Mouse (Mus musculus) liver, embryonic 15.5 days (tissue): Measurements from ENCODE around the gene Gm7694. TPM values are rescaled to one million over a fixed set of nuclear protein-coding genes. Genes with fewer than 3 reads are reported as not detected.

ENCODE experiments used
- ATAC-seq: fragments of 200-750 bp; cut with Nextera tagmentation; 2 replicates; pipeline ENCODE4 v1.8.0; 2017; ENCODE audit warnings: moderate number of reproducible peaks, mild to moderate bottlenecking, moderate library complexity; ENCODE audit not compliant: insufficient read depth
- H3K27ac ChIP-seq: fragments of 300-500 bp; sonication (generic); replicated peaks from 2 replicates; pipeline ENCODE4 v1.5.1; 2015; ENCODE audit warnings: mild to moderate bottlenecking, inconsistent platforms
- H3K27me3 ChIP-seq: fragments of 300-500 bp; sonication (generic); 2 replicates; pipeline ENCODE4 v1.6.1; 2015; ENCODE audit warnings: mild to moderate bottlenecking, inconsistent platforms
- H3K36me3 ChIP-seq: fragments of 300-500 bp; sonication (generic); replicated peaks from 2 replicates; pipeline ENCODE4 v1.6.1; 2015; ENCODE audit warnings: moderate library complexity, mild to moderate bottlenecking, inconsistent platforms
- H3K4me1 ChIP-seq: fragments of 300-500 bp; sonication (generic); replicated peaks from 2 replicates; pipeline ENCODE4 v1.6.1; 2015; ENCODE audit warnings: inconsistent platforms
- H3K4me2 ChIP-seq: fragments of 300-500 bp; sonication (generic); 2 replicates; pipeline ENCODE4 v1.6.1; 2015; ENCODE audit warnings: moderate library complexity, mild to moderate bottlenecking, inconsistent platforms
- H3K4me3 ChIP-seq: fragments of 300-500 bp; sonication (generic); replicated peaks from 2 replicates; pipeline ENCODE4 v1.5.1; 2015; ENCODE audit warnings: mild to moderate bottlenecking, inconsistent platforms
- H3K9ac ChIP-seq: fragments of 300-500 bp; sonication (generic); 2 replicates; pipeline ENCODE4 v1.6.1; 2015; ENCODE audit warnings: moderate library complexity, mild to moderate bottlenecking, inconsistent platforms
- H3K9me3 ChIP-seq: fragments of 300-500 bp; sonication (generic); replicated peaks from 2 replicates; pipeline ENCODE4 v1.6.1; 2016; ENCODE audit warnings: inconsistent platforms
- WGBS: fragments of 180-500 bp; shearing (Covaris S2); methylation state at CpG from one replicate; pipeline ENCODE4 v1.1.7; 2015; ENCODE audit warnings: mixed read lengths; ENCODE audit not compliant: insufficient replicate concordance; 5-methylcytosine and 5-hydroxymethylcytosine counted together
- polyA plus RNA-seq: library from polyadenylated mRNA; unstranded; fragments of >200 nt; fragmentation: Nextera tagmentation; extraction: Ambion mirVana; gene quantifications from 2 replicates; pipeline ENCODE4 v1.2.1, GENCODE M21; 2015

The Gm7694 gene
- polyA plus RNA-seq, 1 experiment from 2014 or later, result 1.6 TPM

DNA sequence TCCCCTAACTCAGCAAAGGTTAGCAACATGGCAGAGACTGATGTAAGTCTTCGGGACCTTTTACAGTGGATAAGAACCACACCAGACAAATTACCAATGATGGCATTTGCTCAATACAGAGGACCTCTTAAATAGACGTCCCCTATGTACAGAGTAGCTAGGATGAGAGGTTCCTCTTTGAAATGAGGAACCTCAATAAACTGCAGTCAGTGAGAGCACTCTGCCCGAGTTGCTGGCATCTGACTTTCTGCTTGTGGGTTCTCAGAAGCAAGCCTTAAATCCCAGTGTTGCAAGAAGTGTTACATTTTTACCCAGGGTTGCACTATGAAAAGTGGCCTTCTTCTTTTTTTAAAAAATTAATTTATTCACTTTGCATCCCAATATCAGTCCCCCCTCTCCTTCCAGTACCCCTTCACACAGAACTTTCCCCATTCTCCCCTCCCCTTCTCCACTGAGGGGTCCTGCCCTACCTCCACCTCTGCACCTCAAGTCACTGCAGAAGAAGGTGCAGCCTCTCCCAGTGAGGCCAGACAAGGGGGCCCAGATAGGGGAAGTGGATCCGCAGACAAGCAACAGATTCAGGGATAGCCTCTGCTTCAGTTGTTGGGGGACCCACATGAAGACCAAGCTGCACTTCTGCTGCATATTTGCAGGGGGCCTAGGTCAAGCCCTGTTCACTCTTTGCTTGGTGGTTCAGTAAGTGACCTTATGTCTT lies 23.6 kb downstream of the Gm7694 start:
- H3K4me2 ChIP-seq, result no peak overlapping the region
- no peak for ATAC-seq
- H3K4me1 ChIP-seq, result no peaks in the 10 kb centered on the region
- no peaks in the 10 kb centered on the region for H3K36me3 ChIP-seq
- 25% methylated on average over 4 of the region's 4 CpGs for WGBS
- H3K4me3 ChIP-seq, result no peak overlapping the region
- no peaks in the 10 kb centered on the region for H3K9me3 ChIP-seq
- H3K27ac ChIP-seq, result peak overlapping the region; percentile 61
- no peak overlapping the region for H3K9ac ChIP-seq
- H3K27me3 ChIP-seq, result no peaks in the 10 kb centered on the region

DNA sequence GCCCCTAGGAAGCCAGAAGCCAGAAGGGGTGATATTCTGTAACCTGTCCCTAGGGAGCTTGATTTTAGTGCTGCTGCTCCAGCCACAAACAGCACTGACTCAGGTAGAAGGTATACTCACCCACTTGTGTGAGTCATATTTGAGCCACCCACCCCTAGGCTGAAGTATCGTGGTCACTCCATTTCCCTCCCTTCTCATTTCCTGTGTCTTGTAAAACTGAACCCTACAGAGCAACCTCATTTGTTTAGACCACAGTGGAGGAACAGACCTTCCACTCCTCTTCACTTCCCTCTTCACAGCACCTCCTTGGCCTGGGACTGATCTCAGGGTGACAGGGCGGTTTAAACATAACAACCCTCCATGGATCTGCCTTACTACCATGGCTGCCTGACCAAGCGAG lies 29.1 kb downstream of the Gm7694 start, which contains the start of gene Sh2d1b1:
Gene Sh2d1b1, plus strand, starts transcription at position 305 of the 400 bp plus-strand sequence.
- no peak for ATAC-seq
- Histone ChIP-seq H3K4me3 (no peak within 1 kb of the TSS), H3K9me3 (no peaks in the 10 kb centered on the region), H3K36me3 (no peaks in the 10 kb centered on the region), H3K27me3 (no peaks in the 10 kb centered on the region), H3K4me2 (no peak within 1 kb of the TSS), H3K9ac (no peak within 1 kb of the TSS), H3K4me1 (no peaks in the 10 kb centered on the region), H3K27ac (no peak within 1 kb of the TSS)
- 28% methylated on average over 3 of the region's 3 CpGs for WGBS

DNA sequence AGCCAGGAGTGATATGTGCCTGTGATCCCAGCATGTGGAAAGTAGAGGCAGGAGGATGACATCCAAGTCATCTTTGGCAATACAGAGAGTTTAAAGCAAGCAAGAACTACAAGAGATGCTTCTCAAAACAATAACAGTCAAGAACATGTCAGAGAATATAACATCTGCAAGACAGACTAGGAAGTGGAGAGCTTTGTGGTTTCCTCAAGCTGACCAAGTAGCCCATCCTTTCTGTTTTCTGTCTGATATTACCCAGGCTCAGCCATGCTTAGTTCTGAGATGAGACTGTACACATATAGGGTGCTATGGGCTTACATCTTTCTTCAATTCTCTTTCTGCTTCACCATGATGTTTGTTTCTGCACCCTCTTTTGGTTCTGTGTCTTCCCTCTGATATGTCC lies 32.9 kb downstream of the Gm7694 start:
- Histone ChIP-seq H3K4me3 (no peak overlapping the region), H3K4me1 (no peaks in the 10 kb centered on the region), H3K27ac (no peak overlapping the region), H3K36me3 (no peaks in the 10 kb centered on the region), H3K9ac (no peak overlapping the region), H3K4me2 (no peak overlapping the region), H3K9me3 (no peaks in the 10 kb centered on the region), H3K27me3 (no peaks in the 10 kb centered on the region)
- no peak for ATAC-seq

DNA sequence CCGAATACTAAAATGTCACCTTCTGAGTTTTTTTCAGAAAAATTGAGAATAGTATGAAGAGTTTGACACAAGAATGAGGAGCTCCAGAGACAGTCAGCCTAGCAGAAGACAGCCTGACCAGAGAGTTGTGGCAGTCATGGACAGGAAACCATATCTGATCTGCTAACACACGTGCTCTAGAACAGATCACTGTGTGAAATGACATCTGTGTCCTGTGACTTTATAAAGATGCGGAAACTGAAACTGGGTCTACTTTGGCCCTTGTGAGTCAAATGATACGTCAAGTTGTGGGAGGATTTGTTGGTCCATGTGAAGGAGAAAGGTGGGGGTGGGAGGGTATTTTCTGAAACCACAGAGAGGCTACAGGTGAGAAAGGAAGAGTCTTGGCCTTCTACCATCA lies 35.4 kb downstream of the Gm7694 start:
- H3K4me1 ChIP-seq, result no peaks in the 10 kb centered on the region
- no peak overlapping the region for H3K4me3 ChIP-seq
- H3K36me3 ChIP-seq, result no peaks in the 10 kb centered on the region
- H3K9me3 ChIP-seq, result no peaks in the 10 kb centered on the region
- H3K27me3 ChIP-seq, result no peaks in the 10 kb centered on the region
- H3K27ac ChIP-seq, result no peak overlapping the region
- no peak overlapping the region for H3K4me2 ChIP-seq
- no peak for ATAC-seq
- 36% methylated on average over 4 of the region's 4 CpGs for WGBS
- no peak overlapping the region for H3K9ac ChIP-seq

DNA sequence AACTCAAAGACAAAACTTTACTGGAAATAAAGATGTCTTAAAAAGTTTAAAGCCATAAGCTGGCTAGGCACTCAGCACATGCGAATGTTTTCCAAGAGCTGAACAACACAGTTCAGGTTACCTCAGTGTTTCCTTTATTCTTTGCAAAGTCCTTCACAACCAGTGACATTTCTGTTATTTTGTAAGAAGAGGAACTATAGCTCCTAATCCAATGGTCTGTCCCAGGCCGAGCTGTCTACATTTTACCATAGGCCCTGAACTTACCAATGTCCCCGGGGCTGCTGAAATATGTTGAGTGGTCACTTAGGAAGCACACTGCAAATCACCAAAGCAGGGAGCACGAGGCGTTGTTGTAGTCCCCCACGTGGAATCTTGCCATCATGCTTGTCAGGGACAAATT lies 35.9 kb downstream of the Gm7694 start:
- H3K4me1 ChIP-seq, result no peaks in the 10 kb centered on the region
- H3K27me3 ChIP-seq, result no peaks in the 10 kb centered on the region
- no peak overlapping the region for H3K27ac ChIP-seq
- 55% methylated on average over 6 of the region's 6 CpGs for WGBS
- no peaks in the 10 kb centered on the region for H3K9me3 ChIP-seq
- no peaks in the 10 kb centered on the region for H3K36me3 ChIP-seq
- no peak overlapping the region for H3K4me2 ChIP-seq
- H3K9ac ChIP-seq, result no peak overlapping the region
- ATAC-seq, result no peak
- H3K4me3 ChIP-seq, result no peak overlapping the region

DNA sequence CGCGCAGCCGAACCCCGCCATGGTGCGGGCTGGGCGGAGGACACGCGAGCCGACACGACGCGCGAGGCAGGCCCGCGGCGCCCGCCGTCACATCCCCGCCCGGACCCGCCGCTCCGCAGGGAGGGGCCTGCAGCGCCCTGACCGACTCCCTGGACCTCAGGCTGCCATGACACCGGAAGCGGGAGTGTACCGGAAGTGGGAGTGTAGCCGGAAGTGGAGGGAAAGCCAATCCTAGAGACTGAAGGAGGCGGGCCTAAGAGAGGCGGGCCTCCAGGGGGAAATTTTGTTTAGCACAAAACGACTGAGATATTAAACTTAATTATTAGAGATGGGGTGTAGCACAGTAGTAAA lies 50.6 kb downstream of the Gm7694 start:
- H3K4me2 ChIP-seq, result peak overlapping the region; percentile 67
- H3K4me3 ChIP-seq, result peak overlapping the region; percentile 63
- H3K9me3 ChIP-seq, result 0 out of 2 replicates have a peak, but pooled peaks cover 4% of the 10 kb centered on the region
- no peaks in the 10 kb centered on the region for H3K27me3 ChIP-seq
- no peaks in the 10 kb centered on the region for H3K36me3 ChIP-seq
- ATAC-seq, result peak; percentile 74
- H3K4me1 ChIP-seq, result no peaks in the 10 kb centered on the region
- WGBS, result 7% methylated on average over 32 of the region's 32 CpGs
- peak overlapping the region; percentile 37 for H3K9ac ChIP-seq
- H3K27ac ChIP-seq, result no peak overlapping the region

DNA sequence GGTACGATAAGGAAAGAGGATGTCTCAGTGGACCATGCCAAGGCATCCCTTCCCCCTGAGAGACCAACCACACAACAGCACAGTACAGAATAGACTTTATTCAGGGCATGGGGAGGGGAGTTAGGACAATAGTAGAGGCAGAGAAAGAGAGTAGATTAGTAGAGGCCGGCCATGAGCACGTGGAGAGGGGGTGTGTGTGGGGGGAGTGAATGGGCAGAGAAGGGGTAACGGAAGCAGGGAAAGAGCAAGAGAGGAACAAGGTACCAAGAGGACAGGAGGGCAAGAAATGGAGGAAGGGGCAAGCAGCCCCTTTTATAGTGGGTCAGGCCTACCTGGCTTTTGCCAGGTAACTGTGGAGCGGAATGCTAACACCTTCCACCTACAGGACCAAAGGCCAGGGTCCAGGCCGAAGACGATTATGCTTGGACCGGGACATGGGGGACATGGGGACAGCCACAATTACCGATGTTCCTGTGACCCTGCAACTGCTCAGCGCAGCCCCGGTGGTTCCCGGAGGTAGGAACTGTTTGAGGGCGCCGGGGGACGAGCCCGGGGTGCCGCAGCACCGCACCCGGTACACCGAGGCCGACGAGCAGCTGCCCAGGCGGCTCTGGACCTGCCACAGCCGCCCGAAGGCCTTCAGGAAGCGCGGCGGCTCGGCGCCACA lies 51.1 kb downstream of the Gm7694 start:
- Histone ChIP-seq H3K4me2 (peak overlapping the region; percentile 67), H3K9ac (peak overlapping the region; percentile 37), H3K36me3 (no peaks in the 10 kb centered on the region), H3K27me3 (no peaks in the 10 kb centered on the region), H3K9me3 (0 out of 2 replicates have a peak, but pooled peaks cover 4% of the 10 kb centered on the region), H3K4me1 (no peaks in the 10 kb centered on the region), H3K4me3 (peak overlapping the region; percentile 63), H3K27ac (no peak overlapping the region)
- no peak; the same call in 1 of the 2 replicates for ATAC-seq
- WGBS, result 33% methylated on average over 30 of the region's 30 CpGs

Other genes starting within 250 kb of the Gm7694 start
- 1.1 and 1.2 TPM in 2 replicates for gene Ddr2, start 195.6 kb downstream of the Gm7694 start, polyA plus RNA-seq
- 29.4 and 33.8 TPM in 2 replicates for gene Uap1, start 131.4 kb downstream of the Gm7694 start, polyA plus RNA-seq
- gene Uhmk1, start 90.9 kb downstream of the Gm7694 start, polyA plus RNA-seq, result 5.4 and 6.0 TPM in 2 replicates
- not detected in 2 replicates for gene Sh2d1b2, start 73.6 kb downstream of the Gm7694 start, polyA plus RNA-seq
- 0.39 and 0.43 TPM in 2 replicates for gene Sh2d1b1, start 29.0 kb downstream of the Gm7694 start, polyA plus RNA-seq
- gene Spata46, start 2.5 kb upstream of the Gm7694 start, polyA plus RNA-seq, result 0.50 and 0.52 TPM in 2 replicates